Mouse (Mus musculus): ENCODE data around the gene Gpx4. TPM values are rescaled to one million over a fixed set of nuclear protein-coding genes. Genes with fewer than 3 reads are reported as not detected.

Gene Gpx4
- polyA plus RNA-seq, 1 experiment from 2014 or later = 747 TPM

Other genes with a start within 250 kb of the Gpx4 start
- gene Misp, start 226.2 kb upstream of the Gpx4 start, polyA plus RNA-seq (2016; fragmentation: Nextera tagmentation; extraction: Ambion mirVana) = 0.46 and 0.67 TPM in 2 replicates
- 296 and 334 TPM in 2 replicates for gene Ptbp1, start 192.7 kb upstream of the Gpx4 start, polyA plus RNA-seq (2016; fragmentation: Nextera tagmentation; extraction: Ambion mirVana)
- 8.0 and 13.5 TPM in 2 replicates for gene Prtn3, start 172.7 kb upstream of the Gpx4 start, polyA plus RNA-seq (2016; fragmentation: Nextera tagmentation; extraction: Ambion mirVana)
- 110 and 169 TPM in 2 replicates for gene Plppr3, start 172.5 kb upstream of the Gpx4 start, polyA plus RNA-seq (2016; fragmentation: Nextera tagmentation; extraction: Ambion mirVana)
- 0.16 and 0.46 TPM in 2 replicates for gene Elane, start 160.9 kb upstream of the Gpx4 start, polyA plus RNA-seq (2016; fragmentation: Nextera tagmentation; extraction: Ambion mirVana)
- not detected in 2 replicates for gene Cfd, start 156.3 kb upstream of the Gpx4 start, polyA plus RNA-seq (2016; fragmentation: Nextera tagmentation; extraction: Ambion mirVana)
- 69.8 and 70.8 TPM in 2 replicates for gene Med16, start 138.2 kb upstream of the Gpx4 start, polyA plus RNA-seq (2016; fragmentation: Nextera tagmentation; extraction: Ambion mirVana)
- 2.0 and 5.5 TPM in 2 replicates for gene Gm26602, start 136.3 kb upstream of the Gpx4 start, polyA plus RNA-seq (2016; fragmentation: Nextera tagmentation; extraction: Ambion mirVana)
- 1.0 and 1.2 TPM in 2 replicates for gene Kiss1r, start 130.2 kb upstream of the Gpx4 start, polyA plus RNA-seq (2016; fragmentation: Nextera tagmentation; extraction: Ambion mirVana)
- gene R3hdm4, start 126.0 kb upstream of the Gpx4 start, polyA plus RNA-seq (2016; fragmentation: Nextera tagmentation; extraction: Ambion mirVana) = 126 and 154 TPM in 2 replicates
- 12.5 and 13.4 TPM in 2 replicates for gene Arid3a, start 120.1 kb upstream of the Gpx4 start, polyA plus RNA-seq (2016; fragmentation: Nextera tagmentation; extraction: Ambion mirVana)
- gene Wdr18, start 87.0 kb upstream of the Gpx4 start, polyA plus RNA-seq (2016; fragmentation: Nextera tagmentation; extraction: Ambion mirVana) = 136 and 155 TPM in 2 replicates
- gene Grin3b, start 76.5 kb upstream of the Gpx4 start, polyA plus RNA-seq (2016; fragmentation: Nextera tagmentation; extraction: Ambion mirVana) = 0.25 and 0.30 TPM in 2 replicates
- gene Tmem259, start 62.8 kb upstream of the Gpx4 start, polyA plus RNA-seq (2016; fragmentation: Nextera tagmentation; extraction: Ambion mirVana) = 11.0 TPM in 2 replicates
- 198 and 199 TPM in 2 replicates for gene Cnn2, start 58.6 kb upstream of the Gpx4 start, polyA plus RNA-seq (2016; fragmentation: Nextera tagmentation; extraction: Ambion mirVana)
- gene Abca7, start 50.7 kb upstream of the Gpx4 start, polyA plus RNA-seq (2016; fragmentation: Nextera tagmentation; extraction: Ambion mirVana) = 3.2 and 4.8 TPM in 2 replicates
- 7.9 and 8.0 TPM in 2 replicates for gene Arhgap45, start 30.5 kb upstream of the Gpx4 start, polyA plus RNA-seq (2016; fragmentation: Nextera tagmentation; extraction: Ambion mirVana)
- 233 and 276 TPM in 2 replicates for gene Polr2e, start 7.4 kb upstream of the Gpx4 start, polyA plus RNA-seq (2016; fragmentation: Nextera tagmentation; extraction: Ambion mirVana)
- 15.0 and 15.2 TPM in 2 replicates for gene Sbno2, start 58.4 kb downstream of the Gpx4 start, polyA plus RNA-seq (2016; fragmentation: Nextera tagmentation; extraction: Ambion mirVana)
- 18.0 and 19.7 TPM in 2 replicates for gene Stk11, start 68.6 kb downstream of the Gpx4 start, polyA plus RNA-seq (2016; fragmentation: Nextera tagmentation; extraction: Ambion mirVana)
- gene Atp5d, start 91.5 kb downstream of the Gpx4 start, polyA plus RNA-seq (2016; fragmentation: Nextera tagmentation; extraction: Ambion mirVana) = 463 and 481 TPM in 2 replicates
- 7.8 and 9.3 TPM in 2 replicates for gene Cbarp, start 93.7 kb downstream of the Gpx4 start, polyA plus RNA-seq (2016; fragmentation: Nextera tagmentation; extraction: Ambion mirVana)
- 17.8 and 19.7 TPM in 2 replicates for gene Midn, start 101.1 kb downstream of the Gpx4 start, polyA plus RNA-seq (2016; fragmentation: Nextera tagmentation; extraction: Ambion mirVana)
- gene Cirbp, start 118.8 kb downstream of the Gpx4 start, polyA plus RNA-seq (2016; fragmentation: Nextera tagmentation; extraction: Ambion mirVana) = 91.8 and 135 TPM in 2 replicates
- gene 1600002K03Rik, start 125.8 kb downstream of the Gpx4 start, polyA plus RNA-seq (2016; fragmentation: Nextera tagmentation; extraction: Ambion mirVana) = 10.6 and 11.2 TPM in 2 replicates
- gene Efna2, start 132.3 kb downstream of the Gpx4 start, polyA plus RNA-seq (2016; fragmentation: Nextera tagmentation; extraction: Ambion mirVana) = 56.6 and 64.5 TPM in 2 replicates
- gene Mum1, start 179.3 kb downstream of the Gpx4 start, polyA plus RNA-seq (2016; fragmentation: Nextera tagmentation; extraction: Ambion mirVana) = 154 and 166 TPM in 2 replicates
- gene Ndufs7, start 202.0 kb downstream of the Gpx4 start, polyA plus RNA-seq (2016; fragmentation: Nextera tagmentation; extraction: Ambion mirVana) = 288 and 314 TPM in 2 replicates
- gene Gamt, start 213.8 kb downstream of the Gpx4 start, polyA plus RNA-seq (2016; fragmentation: Nextera tagmentation; extraction: Ambion mirVana) = 32.5 and 35.5 TPM in 2 replicates
- gene Dazap1, start 214.3 kb downstream of the Gpx4 start, polyA plus RNA-seq (2016; fragmentation: Nextera tagmentation; extraction: Ambion mirVana) = 43.7 and 50.6 TPM in 2 replicates
- gene Rps15, start 245.3 kb downstream of the Gpx4 start, polyA plus RNA-seq (2016; fragmentation: Nextera tagmentation; extraction: Ambion mirVana) = 889 and 1,053 TPM in 2 replicates
- 28.3 and 61.6 TPM in 2 replicates for gene Apc2, start 248.8 kb downstream of the Gpx4 start, polyA plus RNA-seq (2016; fragmentation: Nextera tagmentation; extraction: Ambion mirVana)

Measured in midbrain, embryonic 10.5 days (tissue).